Mouse (Mus musculus): Measurements from ENCODE around the gene Fhl1. TPM values are rescaled to one million over a fixed set of nuclear protein-coding genes. Genes with fewer than 3 reads are reported as not detected.

Fhl1 gene
- total RNA-seq (2015; ENCODE audit: low replicate concordance) (4.2 TPM in 1 of 2 replicates, not detected in the other), total RNA-seq (2017; ENCODE audit: low replicate concordance) (1.5 TPM in 1 of 2 replicates, not detected in the other)

DNA sequence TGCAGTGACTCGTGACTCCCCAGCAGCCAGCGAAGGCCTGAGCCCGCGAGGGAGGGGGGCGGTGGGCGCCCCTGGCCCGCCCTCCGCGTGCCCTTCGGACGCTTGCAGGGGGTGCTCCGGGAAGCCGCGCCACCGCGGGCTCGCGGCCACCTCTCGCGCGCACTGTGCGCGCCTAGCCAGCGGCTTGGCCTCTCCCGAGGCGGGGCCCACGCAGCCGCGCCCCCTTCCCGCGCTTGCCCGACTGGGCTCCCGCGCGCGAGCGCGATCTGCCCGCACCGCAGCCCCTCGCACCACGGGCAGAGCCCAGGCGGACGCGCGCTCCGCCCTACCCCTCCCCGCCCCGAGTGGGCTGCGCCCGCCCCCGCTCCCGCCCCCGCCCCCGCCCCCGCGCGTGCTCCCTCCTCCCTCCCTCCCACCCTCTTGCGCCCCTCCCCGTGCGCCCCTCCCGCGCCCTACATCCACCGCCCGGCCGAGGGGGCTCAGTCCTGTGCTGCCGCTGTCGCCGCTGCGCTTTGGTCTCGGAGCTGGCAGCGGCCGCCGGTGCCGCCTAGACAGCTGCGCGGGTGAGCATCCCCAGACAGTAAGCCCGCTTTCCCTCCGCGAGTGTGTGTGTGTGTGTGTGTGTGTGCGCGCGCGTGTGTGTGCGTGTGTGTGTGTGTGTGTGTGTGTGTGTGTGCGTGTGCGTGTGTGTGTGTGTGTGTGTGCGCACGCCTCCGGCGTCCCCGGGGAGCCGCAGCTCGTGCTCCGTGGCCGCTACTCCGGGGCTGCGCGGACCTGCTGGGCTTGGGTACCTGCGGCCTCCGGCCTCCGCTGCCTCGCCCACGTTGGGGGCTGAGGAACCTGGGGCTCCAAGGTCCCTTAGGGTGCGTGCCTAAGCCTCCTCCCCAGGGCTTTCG lies at the start of gene Fhl1:
Fhl1 (plus strand) TSS at position 482 of the 896 bp plus-strand sequence.
- no peak for ATAC-seq (replicated peaks; ENCODE audit: low FRiP score, poor library complexity, severe bottlenecking)

DNA sequence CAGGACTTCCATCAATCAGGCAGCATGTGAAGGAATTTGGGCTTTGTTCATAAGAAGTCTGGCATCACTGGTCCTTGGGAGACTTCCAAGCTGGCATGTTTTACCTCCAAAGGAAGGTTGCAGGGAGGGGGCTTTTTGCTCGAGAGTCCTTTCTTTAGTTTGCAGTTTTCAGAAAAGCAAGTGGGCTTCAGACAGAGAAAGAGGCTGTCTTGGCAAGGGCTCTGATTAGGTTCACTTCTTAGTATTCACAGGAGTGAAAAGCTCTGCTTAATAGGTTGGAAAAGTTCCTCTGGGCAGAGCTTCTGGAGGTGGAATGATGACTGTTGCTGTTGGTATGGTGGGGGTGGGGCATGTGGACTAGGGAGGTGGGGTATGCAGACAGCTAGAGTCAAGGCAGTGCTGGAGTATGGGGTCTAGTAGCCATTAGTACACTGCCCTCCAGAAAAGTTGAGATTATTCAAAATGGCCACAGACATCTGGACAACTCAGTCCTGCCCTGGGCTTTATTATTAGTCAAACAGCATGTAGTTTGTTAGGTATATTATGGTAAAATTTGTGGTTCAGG lies 49.3 kb upstream of the Fhl1 start:
- ATAC-seq (replicated peaks; ENCODE audit: low FRiP score, poor library complexity, severe bottlenecking): no peak

DNA sequence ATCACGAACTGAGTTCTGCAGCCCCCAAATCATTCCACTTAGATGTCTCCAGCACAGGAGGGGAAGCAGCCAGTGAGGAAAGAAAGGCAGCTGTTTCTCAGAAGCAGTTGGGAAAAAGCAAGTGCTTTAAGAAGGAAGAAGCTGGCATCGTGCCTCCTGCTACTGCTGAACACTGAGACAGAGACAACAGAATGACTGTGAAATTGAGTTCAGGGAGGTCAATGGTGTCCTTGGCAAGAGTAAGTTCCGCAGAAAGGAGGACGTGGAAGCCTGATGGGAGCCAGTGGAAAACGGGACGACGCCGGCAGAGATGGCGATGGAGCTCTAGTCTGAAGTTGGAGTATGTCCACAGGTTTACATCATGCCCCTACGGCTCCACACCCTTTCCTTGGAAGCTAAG lies 48.1 kb upstream of the Fhl1 start:
- ATAC-seq (replicated peaks; ENCODE audit: low FRiP score, poor library complexity, severe bottlenecking): no peak

DNA sequence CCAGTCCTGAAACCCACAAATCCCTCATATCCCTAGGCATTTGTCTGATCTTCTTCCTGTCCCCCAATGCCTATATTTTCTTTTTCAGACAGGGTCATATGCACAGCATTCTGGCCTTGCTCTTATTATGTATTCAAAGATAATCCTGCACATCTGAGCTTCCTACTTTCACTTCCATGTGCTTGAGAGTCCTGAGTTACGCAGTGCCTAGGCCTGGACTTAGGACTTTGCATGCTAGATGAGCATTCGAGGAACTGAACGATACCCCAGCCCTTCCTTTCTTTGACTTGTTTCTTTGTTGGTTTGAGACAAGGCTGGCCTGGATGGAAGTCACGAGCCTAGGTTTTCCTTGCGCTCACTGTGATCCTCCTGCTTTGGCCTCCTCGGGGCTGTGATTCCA lies 39.0 kb upstream of the Fhl1 start:
- ATAC-seq (replicated peaks; ENCODE audit: low FRiP score, poor library complexity, severe bottlenecking): no peak

DNA sequence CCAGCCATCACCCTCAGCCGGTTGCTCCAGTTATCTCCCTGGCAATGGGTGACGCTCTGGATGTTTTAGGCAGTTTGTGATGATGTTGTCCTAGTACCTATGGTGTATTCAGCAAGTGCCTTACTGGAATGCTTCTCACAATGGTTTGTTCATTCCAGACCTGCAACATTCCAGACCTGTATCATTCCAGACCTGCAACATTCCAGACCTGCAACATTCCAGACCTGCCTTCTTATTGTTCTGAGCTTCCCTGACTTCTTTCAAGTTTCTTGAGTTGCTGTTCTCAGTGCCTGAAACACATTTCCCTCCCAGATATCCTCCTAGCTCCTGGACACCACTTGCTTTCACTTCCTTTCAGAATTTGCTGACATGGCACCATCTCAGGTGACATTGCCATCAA lies 37.0 kb upstream of the Fhl1 start:
- no peak for ATAC-seq (replicated peaks; ENCODE audit: low FRiP score, poor library complexity, severe bottlenecking)

DNA sequence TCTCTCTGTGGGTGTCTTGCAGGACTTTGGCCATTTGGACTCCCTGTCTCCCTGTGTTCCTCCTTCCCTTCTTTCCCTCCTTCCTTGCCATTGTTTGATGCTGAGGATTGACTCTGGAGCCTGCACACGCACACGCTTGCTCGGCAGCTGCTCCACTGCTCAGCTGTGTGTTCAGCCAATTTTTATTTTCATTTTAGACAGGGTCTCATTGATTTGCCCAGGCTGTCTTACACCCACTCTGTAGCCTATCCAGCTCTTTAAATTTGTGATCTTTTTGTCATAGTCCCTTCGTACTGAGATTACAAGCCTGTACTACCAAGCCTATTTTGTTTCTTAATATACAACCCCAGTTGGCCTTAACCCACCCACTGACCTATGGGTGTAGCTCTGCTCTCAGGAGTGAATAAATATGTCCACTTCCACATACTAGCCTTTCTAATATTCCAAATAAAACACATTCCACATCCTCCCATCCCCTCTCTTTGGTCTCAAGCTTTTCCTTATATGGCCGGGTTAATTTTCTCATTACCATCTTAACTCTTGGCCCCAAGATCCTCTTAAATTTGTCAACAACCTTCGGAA lies 34.3 kb upstream of the Fhl1 start:
- no peak for ATAC-seq (replicated peaks; ENCODE audit: low FRiP score, poor library complexity, severe bottlenecking)

DNA sequence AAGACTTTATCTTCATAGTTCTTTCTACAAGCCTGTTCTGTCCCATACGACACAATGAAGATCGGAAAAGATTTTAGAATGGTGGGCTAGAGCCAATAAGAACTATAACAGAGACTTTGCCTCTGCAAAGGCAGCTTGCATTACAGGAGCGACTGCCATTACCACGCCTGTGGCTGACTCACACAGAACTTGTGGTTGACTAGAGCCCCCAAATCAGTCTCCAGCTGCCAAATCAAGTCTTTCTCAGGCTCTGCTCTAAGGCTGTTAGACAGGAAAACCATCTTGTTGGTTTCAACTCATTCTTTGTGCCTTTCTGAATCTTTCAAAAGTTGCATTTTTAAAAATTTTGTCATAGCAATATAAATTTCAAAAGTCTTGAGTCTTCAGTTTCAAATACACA lies 33.7 kb upstream of the Fhl1 start:
- ATAC-seq (replicated peaks; ENCODE audit: low FRiP score, poor library complexity, severe bottlenecking): no peak

DNA sequence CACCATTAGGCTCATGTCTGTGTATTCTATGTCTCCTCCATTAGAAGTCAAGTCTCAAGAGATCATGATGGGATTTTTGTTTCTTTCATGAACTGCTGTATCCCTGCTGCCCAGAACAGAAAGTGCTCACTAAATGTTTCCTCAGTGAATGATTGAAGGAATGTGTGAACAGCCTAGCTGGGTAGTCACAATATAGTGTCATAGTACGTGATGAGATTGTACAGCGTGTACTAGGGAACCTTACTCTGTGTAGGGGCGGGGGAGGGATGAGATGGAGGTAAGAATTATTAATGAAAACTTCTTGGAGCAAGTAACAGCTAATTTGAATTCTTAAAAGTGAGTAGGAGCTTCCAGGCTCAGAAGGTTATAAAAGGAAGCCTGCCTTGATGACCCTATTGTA lies 30.3 kb upstream of the Fhl1 start:
- ATAC-seq (replicated peaks; ENCODE audit: low FRiP score, poor library complexity, severe bottlenecking): no peak

DNA sequence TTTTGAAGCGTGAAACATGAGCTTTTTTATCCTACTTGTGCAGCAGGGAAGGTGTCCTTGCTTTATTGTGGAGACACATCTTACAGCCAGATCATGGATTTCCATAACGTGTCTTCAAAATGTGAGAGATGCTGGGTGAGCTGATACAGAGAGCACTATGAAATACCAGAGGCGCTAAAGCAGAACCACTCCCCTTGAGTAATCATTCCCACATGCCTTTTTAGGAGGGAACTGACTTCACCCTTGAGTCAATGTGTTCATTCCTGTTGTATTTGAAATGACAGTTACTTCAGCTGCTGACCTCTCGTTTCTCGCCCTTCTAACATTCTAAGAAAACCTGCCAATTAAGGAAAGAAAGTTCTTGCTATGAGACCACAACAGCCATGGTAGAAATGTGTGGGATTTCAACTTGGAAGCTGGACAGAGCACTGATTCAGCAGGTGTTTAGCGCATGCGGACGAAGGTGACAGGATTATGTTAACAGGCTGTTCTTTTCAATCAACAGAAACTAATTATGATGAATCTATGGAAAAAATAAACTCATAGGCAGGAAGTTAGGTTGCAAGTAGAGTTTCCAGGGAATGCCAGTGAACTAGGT lies 27.5 kb upstream of the Fhl1 start:
- ATAC-seq (replicated peaks; ENCODE audit: low FRiP score, poor library complexity, severe bottlenecking): no peak

DNA sequence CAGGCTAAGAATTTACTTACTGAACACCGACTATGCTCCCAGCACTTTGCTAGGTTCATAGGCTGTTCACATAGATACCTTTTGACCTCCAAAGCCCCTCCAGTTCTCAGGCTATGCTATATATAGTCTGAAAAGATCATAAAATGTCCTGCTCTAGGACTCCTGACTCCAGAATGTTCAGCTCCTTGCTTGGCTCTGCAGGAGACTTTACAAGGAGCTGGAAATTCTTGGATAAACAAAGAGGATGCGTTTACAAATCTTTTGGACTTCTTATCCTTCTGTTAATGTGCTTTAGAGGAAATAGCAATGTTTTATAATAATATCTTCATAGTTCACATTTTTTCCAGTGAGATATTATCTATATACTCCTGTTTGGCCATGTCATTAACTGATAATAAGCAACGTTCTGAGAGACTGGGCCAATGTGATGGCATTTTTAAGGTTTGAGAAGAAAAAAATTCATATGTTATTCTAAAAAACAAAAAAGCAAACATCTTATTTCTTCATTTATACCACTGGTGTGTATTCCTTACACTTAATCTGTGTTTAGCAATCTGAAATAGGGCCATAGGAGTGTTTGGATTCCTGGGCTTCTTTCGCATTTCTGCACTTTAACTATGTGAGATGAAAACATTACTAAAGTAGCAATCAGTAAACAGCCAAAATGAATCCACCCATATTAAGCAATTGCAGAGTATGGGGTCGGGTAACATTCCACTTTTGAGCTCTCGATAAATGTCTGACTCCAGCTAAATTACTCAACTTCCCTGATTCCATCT lies 22.8 kb upstream of the Fhl1 start:
- ATAC-seq (replicated peaks; ENCODE audit: low FRiP score, poor library complexity, severe bottlenecking): no peak

DNA sequence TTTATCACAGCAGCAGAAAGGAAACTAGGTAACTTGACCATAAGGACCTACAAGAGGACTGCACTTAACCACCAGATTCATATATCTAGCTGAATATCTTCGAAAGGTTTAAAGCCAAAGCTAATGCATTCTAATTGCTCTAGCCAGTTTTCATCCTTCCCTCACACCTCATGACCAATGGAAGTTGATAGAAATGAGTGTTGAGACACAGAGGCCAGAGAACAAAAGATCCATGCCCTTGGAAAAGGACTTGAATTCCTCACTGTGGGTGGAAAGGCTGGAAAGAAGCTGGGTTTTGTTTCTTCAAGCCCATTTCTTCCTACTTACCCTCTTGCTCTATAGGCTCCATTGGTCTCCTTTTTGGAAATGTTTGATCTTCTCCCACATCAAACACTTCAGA lies 21.1 kb upstream of the Fhl1 start:
- ATAC-seq (replicated peaks; ENCODE audit: low FRiP score, poor library complexity, severe bottlenecking): no peak

DNA sequence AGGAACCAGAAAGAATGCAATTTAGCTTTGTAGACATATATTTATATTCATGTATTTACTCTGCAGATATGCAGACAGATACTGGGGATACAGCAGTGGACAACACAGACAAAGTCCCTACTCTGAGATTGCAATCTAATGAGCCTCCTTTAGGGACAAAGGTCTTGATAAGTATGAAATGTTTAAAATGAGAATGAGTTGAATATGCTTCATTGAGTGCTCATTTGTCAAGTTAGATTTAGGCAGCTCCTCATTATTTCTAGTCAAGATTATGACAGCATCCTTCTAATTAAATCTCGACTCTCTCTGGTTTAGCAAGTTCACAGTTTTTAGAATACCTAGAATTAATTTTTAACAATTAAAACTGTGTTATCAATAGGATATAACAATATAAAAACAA lies 18.9 kb upstream of the Fhl1 start:
- ATAC-seq (replicated peaks; ENCODE audit: low FRiP score, poor library complexity, severe bottlenecking): no peak

DNA sequence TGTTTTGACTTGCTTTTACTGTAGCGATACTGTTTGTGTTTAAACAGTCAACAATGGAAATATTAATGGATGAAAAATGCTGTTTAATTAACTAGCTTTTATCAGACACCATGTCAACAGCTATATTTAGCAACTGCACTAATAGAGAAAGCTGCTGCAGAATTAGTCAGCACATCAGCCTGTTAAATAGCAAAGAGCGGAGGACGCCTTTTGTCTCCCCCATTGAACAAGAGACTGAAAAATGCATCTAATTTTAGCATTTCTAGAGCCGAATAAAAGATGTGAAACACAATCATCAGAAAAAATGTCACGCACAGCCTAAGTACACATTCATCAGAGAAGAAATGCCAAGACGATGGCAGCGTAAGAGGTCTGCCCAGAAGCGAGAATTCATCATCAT lies 9.0 kb upstream of the Fhl1 start:
- ATAC-seq (replicated peaks; ENCODE audit: low FRiP score, poor library complexity, severe bottlenecking): no peak

DNA sequence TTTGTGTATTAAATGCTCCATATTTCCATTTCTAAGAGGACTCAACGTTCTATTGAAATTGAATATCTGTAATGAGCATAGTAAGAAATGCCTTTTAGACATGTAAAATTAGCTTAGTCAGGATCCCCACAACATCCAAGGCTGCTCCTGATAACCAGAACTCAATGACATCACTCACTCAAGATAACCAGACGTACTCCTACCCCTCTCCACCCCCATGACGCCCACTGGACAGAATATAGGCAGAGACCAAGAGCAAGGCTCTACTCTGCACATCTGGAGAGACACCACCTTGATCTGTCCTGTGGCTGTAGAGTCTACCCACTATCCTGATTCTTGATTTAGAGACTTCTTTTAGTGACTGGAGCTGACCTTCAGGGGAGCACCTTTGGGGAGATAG lies 3.1 kb upstream of the Fhl1 start:
- ATAC-seq (replicated peaks; ENCODE audit: low FRiP score, poor library complexity, severe bottlenecking): no peak

DNA sequence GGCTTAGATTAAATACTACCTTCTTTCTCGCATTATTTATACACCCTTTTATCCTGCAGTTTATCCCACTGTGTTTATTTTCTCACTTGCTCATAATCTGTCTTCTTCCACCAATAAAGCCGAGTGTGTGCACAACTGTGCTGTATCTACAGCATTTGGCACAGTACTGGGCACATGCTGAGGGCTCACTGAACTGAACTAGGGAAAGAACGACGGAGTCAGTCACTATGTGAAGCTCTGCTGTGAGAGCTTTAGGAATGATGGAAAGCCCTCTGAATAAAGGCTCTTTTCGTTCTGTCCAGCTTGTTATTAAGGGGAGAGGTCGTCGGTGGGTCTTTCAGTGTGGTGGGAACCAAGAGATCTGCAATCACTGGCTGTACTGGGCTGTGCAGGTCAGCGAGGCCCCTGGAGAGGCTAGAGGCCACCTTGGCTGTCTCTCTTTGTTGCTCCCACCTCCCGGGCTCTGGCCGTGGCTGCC lies 720 bp upstream of the Fhl1 start:
- ATAC-seq (replicated peaks; ENCODE audit: low FRiP score, poor library complexity, severe bottlenecking): no peak

DNA sequence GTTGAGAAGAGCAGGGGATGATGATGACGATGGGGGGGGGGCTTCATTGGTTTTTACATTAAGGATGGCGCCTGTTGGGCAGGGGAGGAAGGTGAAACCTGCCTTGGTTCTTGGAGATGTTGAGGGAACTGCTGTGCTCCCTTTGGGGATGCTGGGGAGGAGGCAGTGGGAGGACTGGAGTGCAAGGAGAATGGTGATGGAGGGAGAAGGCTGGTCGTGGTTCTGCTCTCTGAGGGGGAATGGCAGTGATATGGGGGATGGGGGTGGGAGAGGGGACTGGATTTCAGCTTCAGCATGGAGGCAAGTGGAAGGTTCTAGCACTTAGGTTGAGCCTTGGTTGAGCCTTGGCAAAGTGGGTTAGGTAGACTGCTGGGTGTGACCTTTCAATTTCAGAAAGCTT lies 814 bp downstream of the Fhl1 start:
- no peak for ATAC-seq (replicated peaks; ENCODE audit: low FRiP score, poor library complexity, severe bottlenecking)

DNA sequence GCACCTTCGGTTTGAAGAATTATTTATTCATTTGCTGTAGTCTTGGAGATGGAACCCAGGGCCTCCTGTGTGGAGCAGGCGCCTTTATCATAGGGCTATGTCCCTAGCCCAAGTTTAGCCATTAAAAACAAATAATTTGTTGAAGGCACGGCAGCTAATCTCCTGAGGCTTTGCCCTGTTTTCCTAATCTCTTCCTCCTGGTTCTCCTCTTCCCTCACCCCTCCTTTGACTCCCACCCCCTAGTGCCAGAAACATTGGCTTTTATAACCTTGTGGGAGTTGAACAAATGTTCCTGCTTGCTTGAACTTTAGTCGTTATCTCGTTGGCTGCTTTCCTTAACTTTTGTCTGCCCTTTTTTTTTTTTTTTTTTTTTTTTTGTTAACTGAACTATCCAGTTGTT lies 2.8 kb downstream of the Fhl1 start:
- no peak for ATAC-seq (replicated peaks; ENCODE audit: low FRiP score, poor library complexity, severe bottlenecking)

DNA sequence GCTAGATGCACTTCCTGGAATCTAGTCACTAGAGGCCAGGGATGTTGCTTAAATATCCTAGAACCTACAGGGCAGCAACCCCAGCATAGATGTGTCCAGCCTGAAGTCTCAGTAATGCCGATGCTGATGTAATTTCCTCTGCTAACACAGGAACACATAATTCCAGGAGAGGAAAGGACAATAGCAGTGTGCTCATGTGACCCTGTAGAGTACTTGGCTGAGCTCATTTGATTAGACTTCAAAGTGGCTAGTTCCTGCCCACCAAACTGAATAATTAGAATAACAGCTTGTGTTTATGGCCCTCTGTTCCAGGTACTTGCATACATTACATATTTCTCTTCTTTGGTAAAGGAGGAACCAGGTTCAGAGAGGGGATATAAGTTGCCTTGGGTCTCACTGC lies 4.6 kb downstream of the Fhl1 start:
- no peak for ATAC-seq (replicated peaks; ENCODE audit: low FRiP score, poor library complexity, severe bottlenecking)

DNA sequence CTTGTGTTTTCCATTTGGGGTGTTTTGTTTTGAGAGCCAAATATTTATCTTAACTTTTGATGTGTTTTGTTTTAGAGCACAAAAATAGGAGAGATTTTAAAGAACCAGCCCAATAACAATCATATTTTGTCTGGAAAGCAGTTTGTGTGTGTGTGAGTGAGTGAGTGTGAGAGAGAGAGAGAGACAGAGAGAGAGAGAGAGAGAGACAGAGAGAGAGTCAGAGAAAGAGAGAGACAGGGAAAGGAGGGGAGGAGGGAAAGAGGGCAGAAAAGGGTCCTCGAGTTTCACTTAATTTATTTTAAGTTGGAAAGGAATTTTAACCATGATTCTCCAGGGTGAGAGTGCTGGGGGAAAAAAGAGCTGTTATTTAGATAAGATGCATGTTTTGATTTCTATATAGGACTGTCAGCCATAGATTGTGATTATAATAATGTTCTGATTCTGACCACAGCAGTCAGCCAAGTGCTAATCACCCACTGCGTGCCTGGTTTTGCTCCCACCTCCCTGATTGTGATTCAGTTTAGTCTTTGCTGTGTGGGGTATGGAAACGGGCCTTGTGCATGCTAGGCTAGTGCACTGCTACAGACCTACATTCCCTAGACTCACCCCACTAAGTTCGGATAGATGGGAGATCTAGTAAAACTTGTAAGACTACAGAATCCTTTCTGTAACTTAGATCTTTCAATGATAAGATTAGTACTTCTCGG lies 6.4 kb downstream of the Fhl1 start:
- ATAC-seq (replicated peaks; ENCODE audit: low FRiP score, poor library complexity, severe bottlenecking): no peak
